Mouse (Mus musculus): Measurements from ENCODE around the gene Bhmt2.

- TF ChIP-seq CTCF (IDR thresholded peaks at IDR 0.05; ENCODE audit: control insufficient read depth, insufficient read depth, insufficient read length) (no peak), USF1 (IDR thresholded peaks at IDR 0.05; ENCODE audit: low read depth) (no peak), MYOD1 (IDR thresholded peaks at IDR 0.05; ENCODE audit: control insufficient read depth, insufficient read length, low read depth) (no peak)
These were observed 45.2 kb downstream of the Bhmt2 start for GRCm38 (mm10) chr13:93628861-93629260.
